Mouse (Mus musculus) stomach, embryonic 15.5 days (tissue): ENCODE measurements around the gene Dynlt1b. TPM values are rescaled to one million over a fixed set of nuclear protein-coding genes. Genes with fewer than 3 reads are reported as not detected.
A peak's percentile ranks its signal among the peaks of the same experiment; 100 is the strongest.
"Not testable (repeated sequence)": the region's sequence is repeated elsewhere in the genome, so short reads cannot be mapped to it uniquely, and the experiment has no call there.

Experiments
- ATAC-seq: fragments of 200-750 bp; cut with Nextera tagmentation; 2 replicates; pipeline ENCODE4 v1.8.0; 2017; ENCODE audit warnings: low read depth, moderate number of reproducible peaks, moderate TSS enrichment; ENCODE audit not compliant: insufficient read depth, low FRiP score
- H3K27ac ChIP-seq: fragments of 300-500 bp; sonication (generic); 2 replicates; pipeline ENCODE4 v1.5.1; 2015; ENCODE audit warnings: mild to moderate bottlenecking, inconsistent platforms
- H3K27me3 ChIP-seq: fragments of 300-500 bp; sonication (generic); replicated peaks from 2 replicates; pipeline ENCODE4 v1.6.1; 2015; ENCODE audit warnings: inconsistent platforms
- H3K36me3 ChIP-seq: fragments of 300-500 bp; sonication (generic); 2 replicates; pipeline ENCODE4 v1.6.1; 2015; ENCODE audit warnings: inconsistent platforms
- H3K4me1 ChIP-seq: fragments of 300-500 bp; sonication (generic); 2 replicates; pipeline ENCODE4 v1.6.1; 2015; ENCODE audit warnings: inconsistent platforms
- H3K4me2 ChIP-seq: fragments of 300-500 bp; sonication (generic); 2 replicates; pipeline ENCODE4 v1.6.1; 2015; ENCODE audit warnings: mild to moderate bottlenecking, inconsistent platforms
- H3K4me3 ChIP-seq: fragments of 300-500 bp; sonication (generic); replicated peaks from 2 replicates; pipeline ENCODE4 v1.5.1; 2015; ENCODE audit warnings: inconsistent platforms
- H3K9ac ChIP-seq: fragments of 300-500 bp; sonication (generic); 2 replicates; pipeline ENCODE4 v1.6.1; 2015; ENCODE audit warnings: inconsistent platforms
- H3K9me3 ChIP-seq: fragments of 300-500 bp; sonication (generic); 2 replicates; pipeline ENCODE4 v1.6.1; 2016; ENCODE audit warnings: inconsistent platforms
- WGBS: fragments of 180-500 bp; shearing (Covaris S2); methylation state at CpG from one replicate; pipeline ENCODE4 v1.1.7; 2015; 5-methylcytosine and 5-hydroxymethylcytosine counted together
- polyA plus RNA-seq: library from polyadenylated mRNA; unstranded; fragments of >200 nt; fragmentation: Nextera tagmentation; extraction: Ambion mirVana; gene quantifications from 2 replicates; pipeline ENCODE4 v1.2.1, GENCODE M21; 2015

Gene Dynlt1b
- polyA plus RNA-seq, 1 experiment from 2014 or later, result 461 TPM

GRCm38 (mm10) chr17:6449166-6449565 lies 19.3 kb downstream of the Dynlt1b start:
- not testable (repeated sequence) for H3K9me3 ChIP-seq, H3K4me1 ChIP-seq, H3K36me3 ChIP-seq, H3K4me3 ChIP-seq, H3K4me2 ChIP-seq, ATAC-seq, H3K27ac ChIP-seq, H3K9ac ChIP-seq, H3K27me3 ChIP-seq
- WGBS, result 88% methylated on average over 12 of the region's 12 CpGs

GRCm38 (mm10) chr17:6451205-6451604 lies 21.3 kb downstream of the Dynlt1b start:
- 89% methylated on average over 2 of the region's 10 CpGs for WGBS
- H3K9ac ChIP-seq, H3K36me3 ChIP-seq, H3K4me2 ChIP-seq, H3K4me1 ChIP-seq, H3K9me3 ChIP-seq, ATAC-seq, H3K27me3 ChIP-seq, H3K27ac ChIP-seq, H3K4me3 ChIP-seq: not testable (repeated sequence)

DNA sequence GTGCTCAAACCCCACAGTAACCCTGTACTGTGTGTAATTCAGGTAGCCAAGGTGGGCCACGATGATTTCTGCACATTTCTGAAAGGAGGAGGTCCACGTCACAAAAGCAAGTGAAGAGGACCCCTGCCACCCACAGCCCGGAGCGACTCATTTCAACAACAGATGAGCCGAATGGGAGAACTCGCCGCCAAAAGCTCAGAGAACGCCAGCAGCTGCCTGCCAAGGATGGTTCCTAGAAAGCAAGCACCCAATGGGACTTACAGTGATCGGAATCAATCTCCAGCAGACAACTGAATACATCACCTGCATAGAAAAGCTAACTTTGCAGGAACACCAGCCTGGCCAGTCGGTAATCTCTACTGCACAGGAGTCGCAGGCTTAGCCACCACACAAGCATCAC lies 22.8 kb downstream of the Dynlt1b start:
- H3K27me3 ChIP-seq, H3K36me3 ChIP-seq, H3K4me3 ChIP-seq, H3K27ac ChIP-seq, ATAC-seq, H3K9me3 ChIP-seq, H3K4me1 ChIP-seq, H3K9ac ChIP-seq, H3K4me2 ChIP-seq: not testable (repeated sequence)
- 90% methylated on average over 9 of the region's 11 CpGs for WGBS

GRCm38 (mm10) chr17:6454703-6455102 lies 24.8 kb downstream of the Dynlt1b start:
- H3K9me3 ChIP-seq, H3K4me1 ChIP-seq, H3K36me3 ChIP-seq, H3K9ac ChIP-seq, ATAC-seq, H3K4me3 ChIP-seq, H3K4me2 ChIP-seq, H3K27me3 ChIP-seq, H3K27ac ChIP-seq: not testable (repeated sequence)
- WGBS, result 90% methylated on average over 2 of the region's 2 CpGs

DNA sequence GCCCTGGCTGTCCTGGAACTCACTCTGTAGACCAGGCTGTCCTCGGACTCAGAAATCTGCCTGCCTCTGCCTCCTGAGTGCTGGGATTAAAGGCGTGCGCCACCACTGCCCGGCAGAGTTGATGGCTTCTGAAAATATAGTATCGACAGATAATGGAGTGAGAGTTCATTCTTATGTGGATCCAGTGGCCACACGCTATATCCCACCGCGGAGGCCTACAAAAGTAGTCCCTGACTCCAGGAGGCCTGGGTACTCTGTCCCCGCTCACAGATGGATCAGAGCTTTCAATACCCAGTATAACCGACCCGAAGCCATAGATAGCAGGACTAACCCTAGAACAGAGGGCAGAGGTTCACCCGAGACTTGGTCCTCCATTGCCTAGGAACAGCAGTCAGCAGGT lies 26.0 kb downstream of the Dynlt1b start:
- not testable (repeated sequence) for H3K4me3 ChIP-seq, H3K27me3 ChIP-seq, H3K4me1 ChIP-seq, H3K4me2 ChIP-seq, H3K9ac ChIP-seq, H3K27ac ChIP-seq, ATAC-seq, H3K9me3 ChIP-seq, H3K36me3 ChIP-seq
- 93% methylated on average over 12 of the region's 12 CpGs for WGBS

DNA sequence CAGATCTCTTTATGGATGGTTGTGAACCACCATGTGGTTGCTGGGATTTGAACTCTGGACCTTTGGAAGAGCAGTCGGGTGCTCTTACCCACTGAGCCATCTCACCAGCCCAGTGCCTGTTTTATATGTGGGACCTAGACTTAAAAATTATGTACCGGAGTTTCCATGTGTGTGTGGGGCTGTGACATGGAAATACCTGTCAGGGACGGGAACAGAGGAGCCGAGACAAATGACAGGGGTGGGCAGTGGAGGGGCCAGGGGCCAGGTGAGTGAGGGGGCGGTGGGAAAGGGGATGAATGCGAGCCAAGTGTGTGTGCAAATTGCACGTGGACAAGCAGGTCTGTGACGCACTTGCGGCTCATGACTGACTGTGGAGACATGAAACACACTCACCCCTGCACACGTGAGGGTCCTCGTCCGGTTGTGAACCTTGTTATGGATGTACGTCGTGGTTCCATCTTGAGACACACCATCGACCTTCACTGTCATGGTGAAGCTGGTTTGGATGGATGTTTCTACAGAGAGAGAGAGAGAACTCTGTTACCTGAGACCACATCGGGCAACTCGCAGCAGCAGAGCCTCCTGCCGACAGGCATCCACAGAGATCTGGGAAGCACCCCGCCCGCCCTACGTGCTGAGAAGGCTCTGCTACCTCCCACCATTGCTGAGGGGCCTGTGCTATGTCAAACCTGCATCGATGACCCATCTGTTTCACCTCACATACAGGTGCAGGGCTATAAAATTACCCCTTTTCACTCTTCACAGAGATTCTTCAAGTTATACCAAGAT lies 26.9 kb downstream of the Dynlt1b start:
- not testable (repeated sequence) for H3K9me3 ChIP-seq, H3K27ac ChIP-seq, H3K4me1 ChIP-seq, H3K9ac ChIP-seq, H3K4me2 ChIP-seq, ATAC-seq, H3K36me3 ChIP-seq, H3K4me3 ChIP-seq, H3K27me3 ChIP-seq
- 92% methylated on average over 18 of the region's 22 CpGs for WGBS

DNA sequence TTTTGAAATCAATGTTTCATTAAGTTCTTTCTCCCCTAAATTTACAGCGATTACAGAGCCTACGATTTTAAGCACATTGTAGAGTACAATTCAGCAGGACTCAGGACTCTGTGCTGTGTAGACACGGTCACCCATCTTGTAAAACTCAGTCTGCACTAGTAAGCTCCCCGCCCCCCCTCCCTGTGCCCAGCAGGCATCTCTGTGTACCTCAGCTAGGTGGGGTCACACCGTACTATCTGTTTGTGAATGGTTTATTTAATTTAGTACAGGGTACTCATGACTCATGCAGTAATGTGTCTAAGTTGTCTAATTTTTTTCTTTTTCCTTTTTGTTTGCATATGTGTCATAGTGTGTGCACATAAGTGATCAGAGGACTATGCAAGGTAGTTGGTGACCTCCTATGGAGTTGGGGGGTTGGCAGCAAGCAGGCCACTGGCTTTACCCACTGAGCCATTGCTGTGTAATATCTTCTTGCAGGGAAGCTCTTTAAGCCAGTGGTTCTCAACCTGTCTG lies 31.2 kb downstream of the Dynlt1b start:
- not testable (repeated sequence) for H3K9me3 ChIP-seq, H3K4me1 ChIP-seq, H3K27ac ChIP-seq, H3K36me3 ChIP-seq, H3K4me2 ChIP-seq, H3K9ac ChIP-seq, H3K4me3 ChIP-seq, H3K27me3 ChIP-seq
- peak; percentile 35 for ATAC-seq
- 83% methylated on average over 5 of the region's 5 CpGs for WGBS

DNA sequence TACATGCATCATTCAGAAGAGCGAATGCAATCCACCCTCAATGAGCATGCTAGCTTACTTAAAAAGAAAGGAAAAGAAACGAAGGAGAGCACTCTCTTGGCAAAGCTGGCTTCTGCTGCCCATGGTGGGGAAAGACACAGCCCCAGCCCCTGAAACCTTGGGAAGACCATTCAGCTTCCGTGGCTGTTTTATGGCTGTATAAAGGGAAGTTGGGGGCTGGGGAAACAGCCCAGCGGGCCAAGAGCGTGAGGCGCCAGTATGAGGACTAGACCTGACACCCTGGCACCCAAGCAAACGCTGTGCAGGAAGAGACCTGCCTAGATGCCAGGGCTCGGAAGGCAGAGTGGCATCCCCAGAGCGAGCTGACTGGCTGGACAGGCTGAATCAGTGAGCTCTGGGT lies 35.8 kb downstream of the Dynlt1b start:
- H3K27me3 ChIP-seq, H3K9me3 ChIP-seq, H3K4me2 ChIP-seq, ATAC-seq, H3K27ac ChIP-seq, H3K36me3 ChIP-seq, H3K4me3 ChIP-seq, H3K9ac ChIP-seq: not testable (repeated sequence)
- H3K4me1 ChIP-seq, result peaks cover 10% of the 10 kb centered on the region; the same call in 1 of the 2 replicates
- WGBS, result 89% methylated on average over 9 of the region's 9 CpGs

DNA sequence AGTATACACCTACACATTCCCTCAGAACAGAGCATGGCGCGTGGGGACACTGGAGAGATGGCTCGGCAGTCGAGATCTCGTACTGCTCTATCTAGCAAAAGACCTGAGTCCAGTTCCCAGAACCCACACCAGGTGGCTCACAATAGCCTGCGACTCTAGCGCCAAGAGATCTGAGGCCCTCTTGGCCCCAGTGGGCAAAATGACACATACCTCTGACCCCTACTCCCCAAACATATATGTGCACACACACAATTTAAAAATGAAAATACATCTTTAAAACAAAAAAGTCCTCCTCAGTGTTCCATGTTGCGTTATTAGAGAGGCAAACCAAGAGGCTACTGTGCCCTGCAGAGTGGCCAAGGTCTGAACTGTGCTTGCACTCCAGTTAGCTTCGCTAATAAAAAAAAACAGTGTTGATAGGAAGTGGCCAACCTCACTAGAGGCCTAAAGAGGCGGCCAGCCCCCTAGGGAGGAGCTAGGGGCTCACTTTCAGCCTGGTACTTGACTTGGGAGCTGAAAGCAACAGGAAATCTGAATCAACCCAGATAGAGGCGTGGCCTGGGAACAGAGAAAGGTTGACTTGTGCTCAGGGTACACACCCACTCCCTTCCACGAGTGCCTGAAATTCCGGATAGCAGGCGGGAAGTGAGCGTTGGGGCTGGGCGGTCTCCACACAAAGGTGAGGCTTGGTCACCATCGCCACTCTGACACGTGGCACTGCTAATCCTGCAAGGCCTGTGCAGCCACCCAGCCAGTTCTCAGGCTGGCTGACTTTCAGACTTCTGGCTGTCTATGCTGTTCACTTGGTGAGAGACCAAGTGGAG lies 37.9 kb downstream of the Dynlt1b start:
- 51% methylated on average over 18 of the region's 18 CpGs for WGBS

GRCm38 (mm10) chr17:6470031-6470430 lies 40.1 kb downstream of the Dynlt1b start:
- not testable (repeated sequence) for H3K4me3 ChIP-seq

More for the DNA sequence above, 37.9 kb downstream of the Dynlt1b start:
- H3K36me3 ChIP-seq, H3K9me3 ChIP-seq, H3K27me3 ChIP-seq, H3K9ac ChIP-seq, H3K4me3 ChIP-seq: not testable (repeated sequence)
- Histone ChIP-seq H3K27ac (peak overlapping the region; percentile 49), H3K4me1 (peaks cover 10% of the 10 kb centered on the region; the same call in 1 of the 2 replicates), H3K4me2 (peak overlapping the region; percentile 1; the same call in 1 of the 2 replicates)
- ATAC-seq, result peak; percentile 91

DNA sequence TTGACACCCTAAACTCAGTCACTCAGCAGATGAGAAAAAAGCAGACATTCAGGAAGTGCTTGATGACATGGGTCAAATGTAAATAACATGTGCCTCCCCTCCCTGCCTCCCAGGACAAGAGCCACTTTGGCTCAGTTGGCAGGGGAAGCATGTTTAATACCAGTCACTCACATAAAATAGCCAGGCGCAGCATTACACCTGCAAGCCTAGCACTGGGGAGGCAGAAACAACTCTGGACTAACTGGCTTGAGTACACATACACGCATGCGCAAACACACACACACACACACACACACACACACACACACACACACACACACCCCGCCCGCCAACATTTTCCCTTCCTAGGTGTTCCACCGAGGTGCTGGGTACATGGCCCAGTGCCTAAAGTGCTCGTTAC lies 40.8 kb downstream of the Dynlt1b start:
- ATAC-seq, H3K4me2 ChIP-seq, H3K9ac ChIP-seq, H3K4me3 ChIP-seq, H3K27ac ChIP-seq, H3K27me3 ChIP-seq, H3K36me3 ChIP-seq, H3K9me3 ChIP-seq: not testable (repeated sequence)
- 84% methylated on average over 5 of the region's 7 CpGs for WGBS
- peaks cover 10% of the 10 kb centered on the region; the same call in 1 of the 2 replicates for H3K4me1 ChIP-seq

More at GRCm38 (mm10) chr17:6470031-6470430, 40.1 kb downstream of the Dynlt1b start:
- H3K4me2 ChIP-seq, H3K27me3 ChIP-seq, H3K9ac ChIP-seq, H3K36me3 ChIP-seq, H3K9me3 ChIP-seq, ATAC-seq, H3K27ac ChIP-seq: not testable (repeated sequence)
- 82% methylated on average over 2 of the region's 3 CpGs for WGBS
- peaks cover 10% of the 10 kb centered on the region; the same call in 1 of the 2 replicates for H3K4me1 ChIP-seq

DNA sequence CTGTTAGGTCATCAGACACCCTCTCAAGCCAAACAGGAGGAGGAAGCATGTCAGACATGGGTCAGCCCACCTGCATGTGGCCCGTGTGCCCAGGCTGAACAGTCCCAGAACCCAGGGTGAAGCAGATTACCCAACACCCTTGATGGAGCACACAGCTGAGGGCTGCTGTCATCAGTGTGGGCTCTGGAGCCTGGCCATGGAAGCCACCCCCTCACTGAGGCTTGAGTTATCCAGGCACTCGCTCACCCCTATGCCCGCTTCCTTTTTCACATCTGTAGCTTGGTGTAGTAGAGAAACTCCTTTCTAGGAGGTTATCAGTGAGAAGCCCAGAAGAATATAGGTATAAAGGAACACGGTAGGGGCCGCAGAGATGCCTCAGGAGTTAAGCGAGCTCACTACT lies 45.4 kb downstream of the Dynlt1b start:
- H3K9ac ChIP-seq, H3K9me3 ChIP-seq, H3K4me3 ChIP-seq, H3K27ac ChIP-seq, H3K27me3 ChIP-seq, H3K4me1 ChIP-seq, ATAC-seq, H3K36me3 ChIP-seq: not testable (repeated sequence)
- 86% methylated on average over 6 of the region's 6 CpGs for WGBS
- H3K4me2 ChIP-seq, result 0 out of 2 replicates have a peak overlapping the region, but pooled peaks have one; percentile 77
